Mouse (Mus musculus) testis, adult 2 months (tissue): ENCODE measurements around the gene Pdzd8.

ENCODE experiments used
- CTCF ChIP-seq: fragments of 200-500 bp; IDR thresholded peaks from 2 replicates; pipeline ENCODE4 v1.5.1; 2012; ENCODE audit warnings: low read depth, mild to moderate bottlenecking, inconsistent platforms, low read length, moderate library complexity; ENCODE audit not compliant: control insufficient read depth, insufficient read depth, insufficient replicate concordance
- POLR2A ChIP-seq: fragments of 200-500 bp; IDR thresholded peaks from 2 replicates; pipeline ENCODE4 v1.6.1; 2012; ENCODE audit warnings: low read depth, mild to moderate bottlenecking, inconsistent platforms, low read length, moderate library complexity; ENCODE audit not compliant: control insufficient read depth

- no peak for TF ChIP-seq POLR2A
- TF ChIP-seq CTCF, result no peak
Measured at GRCm38 (mm10) chr19:59252651-59253050, 92.9 kb downstream of the Pdzd8 start.
